Mouse (Mus musculus) MEL (cell line): ENCODE measurements at regions not wholly inside any gene's neighbourhood (a gene's known extent, or its start where the extent isn't known, plus 50 kb on each side); places are given as distances from the start of the nearest gene placed in this dataset.

Source experiments
- DNase-seq: peaks from one replicate; pipeline ENCODE4 v3.0.0; 2011; ENCODE audit warnings: low read depth, low spot score
- H3K27ac ChIP-seq: 2 replicates; pipeline ENCODE4 v1.5.1; 2012; ENCODE audit warnings: low read depth, mild to moderate bottlenecking, control low read depth, low read length, moderate library complexity; ENCODE audit not compliant: control insufficient read depth
- H3K27me3 ChIP-seq, 2 experiments: fragments of 150-350 bp in 1 of 2; sonication (generic) in 1 of 2; 2 replicates each; pipeline ENCODE4 v1.6.1; 2012; ENCODE audit warnings: low read length in 2 of 2, mild to moderate bottlenecking in 2 of 2, improper control_type of control experiment in 1 of 2, moderate library complexity in 1 of 2; ENCODE audit not compliant: insufficient read depth in 2 of 2, control insufficient read depth in 1 of 2
- H3K36me3 ChIP-seq, 2 experiments: 2 replicates each; pipeline ENCODE4 v1.6.1; 2012 to 2014; ENCODE audit warnings: low read length in 2 of 2, improper control_type of control experiment in 1 of 2, inconsistent platforms in 1 of 2, mild to moderate bottlenecking in 1 of 2; ENCODE audit not compliant: insufficient read depth in 2 of 2, control insufficient read depth in 1 of 2
- H3K4me1 ChIP-seq, 2 experiments: fragments of 150-350 bp in 1 of 2; sonication (generic) in 1 of 2; 2 replicates each; pipeline ENCODE4 v1.6.1; 2012; ENCODE audit warnings: low read length in 2 of 2, improper control_type of control experiment in 1 of 2, mild to moderate bottlenecking in 1 of 2; ENCODE audit not compliant: insufficient read depth in 2 of 2, control insufficient read depth in 1 of 2
- H3K4me3 ChIP-seq, 2 experiments: fragments of 150-350 bp in 1 of 2; sonication (generic) in 1 of 2; 2 replicates each; pipeline ENCODE4 v1.5.1; 2012; ENCODE audit warnings: low read depth in 2 of 2, low read length in 2 of 2, mild to moderate bottlenecking in 2 of 2, moderate library complexity in 2 of 2, control low read depth in 1 of 2, improper control_type of control experiment in 1 of 2; ENCODE audit not compliant: control insufficient read depth in 1 of 2, insufficient read depth in 1 of 2
- H3K79me2 ChIP-seq: 2 replicates; pipeline ENCODE4 v1.6.1; 2012; ENCODE audit warnings: mild to moderate bottlenecking, low read length, moderate library complexity; ENCODE audit not compliant: control insufficient read depth, poor library complexity, insufficient read depth
- H3K9ac ChIP-seq: 2 replicates; pipeline ENCODE4 v1.6.1; 2012; ENCODE audit warnings: low read depth, mild to moderate bottlenecking, control low read depth, low read length, moderate library complexity; ENCODE audit not compliant: control insufficient read depth, poor library complexity, severe bottlenecking
- H3K9me3 ChIP-seq: fragments of 150-350 bp; sonication (generic); replicated peaks from 2 replicates; pipeline ENCODE4 v1.6.1; 2012; ENCODE audit warnings: mild to moderate bottlenecking, low read length, improper control_type of control experiment, moderate library complexity; ENCODE audit not compliant: insufficient read depth
- CHD1 ChIP-seq: IDR thresholded peaks from 2 replicates; pipeline ENCODE4 v1.6.1; 2012; ENCODE audit warnings: low read depth, mild to moderate bottlenecking, inconsistent platforms, low read length, improper control_type of control experiment
- CHD2 ChIP-seq: IDR thresholded peaks from 2 replicates; pipeline ENCODE4 v1.6.1; 2011; ENCODE audit warnings: low read length, improper control_type of control experiment
- CTCF ChIP-seq, 3 experiments: IDR thresholded peaks in 2 of 3; conservative IDR thresholded peaks in 1 of 3; 2 replicates each; pipeline ENCODE4 v1.5.1; 2011 to 2012; ENCODE audit warnings: low read length in 3 of 3, low read depth in 2 of 3, mild to moderate bottlenecking in 2 of 3, improper control_type of control experiment in 1 of 3, inconsistent platforms in 1 of 3, mixed read lengths in 1 of 3, moderate library complexity in 1 of 3; ENCODE audit not compliant: control insufficient read depth in 1 of 3, insufficient read depth in 1 of 3, poor library complexity in 1 of 3, severe bottlenecking in 1 of 3
- E2F4 ChIP-seq: IDR thresholded peaks from 2 replicates; pipeline ENCODE4 v1.6.1; 2011; ENCODE audit warnings: low read depth, low read length, improper control_type of control experiment, borderline replicate concordance
- EP300 ChIP-seq, 2 experiments: IDR thresholded peaks; 2 replicates each; pipeline ENCODE4 v1.6.1; 2011; ENCODE audit warnings: improper control_type of control experiment in 2 of 2, low read length in 2 of 2, low read depth in 1 of 2, mild to moderate bottlenecking in 1 of 2
- GABPA ChIP-seq: IDR thresholded peaks from 2 replicates; pipeline ENCODE4 v1.6.1; 2012; ENCODE audit warnings: low read depth, mild to moderate bottlenecking, inconsistent platforms, low read length, improper control_type of control experiment, moderate library complexity
- GATA1 ChIP-seq: IDR thresholded peaks from 2 replicates; pipeline ENCODE4 v1.6.1; 2011; ENCODE audit warnings: low read depth, low read length, improper control_type of control experiment
- JUND ChIP-seq: IDR thresholded peaks from 2 replicates; pipeline ENCODE4 v1.6.1; 2011; ENCODE audit warnings: low read depth, mild to moderate bottlenecking, improper control_type of control experiment, low read length
- KAT2A ChIP-seq: conservative IDR thresholded peaks from 2 replicates; pipeline ENCODE4 v1.6.1; 2012; ENCODE audit warnings: low read depth, low read length, improper control_type of control experiment, inconsistent platforms
- MEF2A ChIP-seq: IDR thresholded peaks from 2 replicates; pipeline ENCODE4 v1.6.1; 2014; ENCODE audit warnings: low read depth, mild to moderate bottlenecking, inconsistent platforms, low read length, improper control_type of control experiment; ENCODE audit not compliant: poor library complexity, insufficient replicate concordance, severe bottlenecking; ENCODE audit errors: extremely low read depth
- MYB ChIP-seq: IDR thresholded peaks from 2 replicates; pipeline ENCODE4 v1.6.1; 2011; ENCODE audit warnings: mild to moderate bottlenecking, low read depth, low read length, improper control_type of control experiment
- MYC ChIP-seq: IDR thresholded peaks from 2 replicates; pipeline ENCODE4 v1.6.1; 2011; ENCODE audit warnings: low read depth, mild to moderate bottlenecking, low read length, improper control_type of control experiment, moderate library complexity
- POLR2A ChIP-seq, 2 experiments: IDR thresholded peaks; 2 replicates each; pipeline ENCODE4 v1.6.1; 2011 to 2012; ENCODE audit warnings: low read length in 2 of 2, mild to moderate bottlenecking in 2 of 2, control low read depth in 1 of 2, improper control_type of control experiment in 1 of 2, low read depth in 1 of 2, moderate library complexity in 1 of 2; ENCODE audit not compliant: control insufficient read depth in 1 of 2, insufficient read depth in 1 of 2, poor library complexity in 1 of 2
- POLR2AphosphoS5 ChIP-seq: IDR thresholded peaks from 2 replicates; pipeline ENCODE4 v1.6.1; 2012; ENCODE audit warnings: low read depth, borderline replicate concordance, mild to moderate bottlenecking, inconsistent platforms, low read length, moderate library complexity, mixed read lengths
- SMC3 ChIP-seq: IDR thresholded peaks from 2 replicates; pipeline ENCODE4 v1.6.1; 2011; ENCODE audit warnings: low read depth, low read length, improper control_type of control experiment
- USF1 ChIP-seq: IDR thresholded peaks from 2 replicates; pipeline ENCODE4 v1.6.1; 2014; ENCODE audit warnings: low read depth, mild to moderate bottlenecking, inconsistent platforms, low read length, improper control_type of control experiment, moderate library complexity
- USF2 ChIP-seq, 2 experiments: IDR thresholded peaks; 2 replicates each; pipeline ENCODE4 v1.6.1; 2011 to 2012; ENCODE audit warnings: improper control_type of control experiment in 2 of 2, low read length in 2 of 2, borderline replicate concordance in 1 of 2, inconsistent platforms in 1 of 2, low read depth in 1 of 2, mild to moderate bottlenecking in 1 of 2; ENCODE audit not compliant: insufficient read depth in 1 of 2
- ZC3H11A ChIP-seq: IDR thresholded peaks from 2 replicates; pipeline ENCODE4 v1.6.1; 2012; ENCODE audit warnings: low read depth, mild to moderate bottlenecking, inconsistent platforms, low read length, improper control_type of control experiment
- ZKSCAN1 ChIP-seq: IDR thresholded peaks from 2 replicates; pipeline ENCODE4 v1.6.1; 2012; ENCODE audit warnings: low read depth, mild to moderate bottlenecking, inconsistent platforms, low read length, improper control_type of control experiment, moderate library complexity
- ZMIZ1 ChIP-seq: IDR thresholded peaks from 2 replicates; pipeline ENCODE4 v1.6.1; 2012; ENCODE audit warnings: low read depth, mild to moderate bottlenecking, inconsistent platforms, low read length, improper control_type of control experiment, moderate library complexity

GRCm38 (mm10) chr8:91853336-91853735 lies 51.5 kb upstream of the Irx3 start:
- Histone ChIP-seq H3K4me1 (no peaks in the 10 kb centered on the region), H3K79me2 (no peaks in the 10 kb centered on the region), H3K4me3 (no peak overlapping the region), H3K36me3 (no peaks in the 10 kb centered on the region), H3K9me3 (no peaks in the 10 kb centered on the region), H3K27ac (no peak overlapping the region), H3K9ac (no peak overlapping the region), H3K27me3 (no peaks in the 10 kb centered on the region)
- TF ChIP-seq GABPA: no peak
- no peak for TF ChIP-seq USF2 (IDR thresholded peaks at IDR 0.05; ENCODE audit: borderline replicate concordance in 1 of 2, insufficient read depth in 1 of 2, low read depth in 1 of 2, low read length in 2 of 2)
- no peak for TF ChIP-seq POLR2A (IDR thresholded peaks at IDR 0.05; ENCODE audit: control insufficient read depth in 1 of 2, insufficient read depth in 1 of 2, low read depth in 1 of 2, low read length in 2 of 2, poor library complexity in 1 of 2)
- no peak for TF ChIP-seq ZMIZ1
- no peak for TF ChIP-seq EP300 (IDR thresholded peaks at IDR 0.05; ENCODE audit: low read depth in 1 of 2, low read length in 2 of 2)
- no peak for TF ChIP-seq E2F4
- TF ChIP-seq SMC3: no peak
- TF ChIP-seq GATA1: no peak
- no peak for TF ChIP-seq MYB
- no peak for TF ChIP-seq USF1
- TF ChIP-seq ZC3H11A: no peak
- no peak for TF ChIP-seq MEF2A
- no peak for TF ChIP-seq MYC
- TF ChIP-seq POLR2AphosphoS5: no peak
- TF ChIP-seq CTCF (IDR thresholded peaks at IDR 0.05 in 2 of 3, conservative IDR thresholded peaks at IDR 0.05 in 1 of 3; ENCODE audit: control insufficient read depth in 1 of 3, insufficient read depth in 1 of 3, low read depth in 2 of 3, low read length in 3 of 3, poor library complexity in 1 of 3, severe bottlenecking in 1 of 3): no peak
- TF ChIP-seq CHD1: no peak
- TF ChIP-seq CHD2: no peak
- no peak for TF ChIP-seq ZKSCAN1
- no peak for TF ChIP-seq JUND
- TF ChIP-seq KAT2A: no peak
- DNase-seq: no peak
